Mouse (Mus musculus) lung, postnatal 0 days (tissue): ENCODE results near the gene Trim10.

Experiments used
- CTCF ChIP-seq: IDR thresholded peaks from 2 replicates; pipeline ENCODE4 v1.5.1; 2016; ENCODE audit warnings: antibody characterized with exemption, mild to moderate bottlenecking
- EP300 ChIP-seq: IDR thresholded peaks from 2 replicates; pipeline ENCODE4 v1.6.1; 2016; ENCODE audit warnings: antibody characterized with exemption, mild to moderate bottlenecking, control low read depth

GRCm38 (mm10) chr17:36849992-36850391, 19.4 kb upstream of the Trim10 start:
- no peak for TF ChIP-seq CTCF
- no peak for TF ChIP-seq EP300
